Mouse (Mus musculus) MEL (cell line): ENCODE measurements at regions not wholly inside any gene's neighbourhood (a gene's known extent, or its start where the extent isn't known, plus 50 kb on each side); places are given as distances from the start of the nearest gene placed in this dataset.

Experiments used
- DNase-seq: peaks from one replicate; pipeline ENCODE4 v3.0.0; 2011; ENCODE audit warnings: low read depth, low spot score
- H3K27ac ChIP-seq: 2 replicates; pipeline ENCODE4 v1.5.1; 2012; ENCODE audit warnings: low read depth, mild to moderate bottlenecking, control low read depth, low read length, moderate library complexity; ENCODE audit not compliant: control insufficient read depth
- H3K27me3 ChIP-seq, 2 experiments: fragments of 150-350 bp in 1 of 2; sonication (generic) in 1 of 2; 2 replicates each; pipeline ENCODE4 v1.6.1; 2012; ENCODE audit warnings: low read length in 2 of 2, mild to moderate bottlenecking in 2 of 2, improper control_type of control experiment in 1 of 2, moderate library complexity in 1 of 2; ENCODE audit not compliant: insufficient read depth in 2 of 2, control insufficient read depth in 1 of 2
- H3K36me3 ChIP-seq, 2 experiments: 2 replicates each; pipeline ENCODE4 v1.6.1; 2012 to 2014; ENCODE audit warnings: low read length in 2 of 2, improper control_type of control experiment in 1 of 2, inconsistent platforms in 1 of 2, mild to moderate bottlenecking in 1 of 2; ENCODE audit not compliant: insufficient read depth in 2 of 2, control insufficient read depth in 1 of 2
- H3K4me1 ChIP-seq, 2 experiments: fragments of 150-350 bp in 1 of 2; sonication (generic) in 1 of 2; 2 replicates each; pipeline ENCODE4 v1.6.1; 2012; ENCODE audit warnings: low read length in 2 of 2, improper control_type of control experiment in 1 of 2, mild to moderate bottlenecking in 1 of 2; ENCODE audit not compliant: insufficient read depth in 2 of 2, control insufficient read depth in 1 of 2
- H3K4me3 ChIP-seq, 2 experiments: fragments of 150-350 bp in 1 of 2; sonication (generic) in 1 of 2; 2 replicates each; pipeline ENCODE4 v1.5.1; 2012; ENCODE audit warnings: low read depth in 2 of 2, low read length in 2 of 2, mild to moderate bottlenecking in 2 of 2, moderate library complexity in 2 of 2, control low read depth in 1 of 2, improper control_type of control experiment in 1 of 2; ENCODE audit not compliant: control insufficient read depth in 1 of 2, insufficient read depth in 1 of 2
- H3K79me2 ChIP-seq: 2 replicates; pipeline ENCODE4 v1.6.1; 2012; ENCODE audit warnings: mild to moderate bottlenecking, low read length, moderate library complexity; ENCODE audit not compliant: control insufficient read depth, poor library complexity, insufficient read depth
- H3K9ac ChIP-seq: 2 replicates; pipeline ENCODE4 v1.6.1; 2012; ENCODE audit warnings: low read depth, mild to moderate bottlenecking, control low read depth, low read length, moderate library complexity; ENCODE audit not compliant: control insufficient read depth, poor library complexity, severe bottlenecking
- H3K9me3 ChIP-seq: fragments of 150-350 bp; sonication (generic); replicated peaks from 2 replicates; pipeline ENCODE4 v1.6.1; 2012; ENCODE audit warnings: mild to moderate bottlenecking, low read length, improper control_type of control experiment, moderate library complexity; ENCODE audit not compliant: insufficient read depth
- BHLHE40 ChIP-seq: IDR thresholded peaks from 2 replicates; pipeline ENCODE4 v1.6.1; 2012; ENCODE audit warnings: low read depth, mild to moderate bottlenecking, inconsistent platforms, low read length, improper control_type of control experiment, borderline replicate concordance
- CHD2 ChIP-seq: IDR thresholded peaks from 2 replicates; pipeline ENCODE4 v1.6.1; 2011; ENCODE audit warnings: low read length, improper control_type of control experiment
- CTCF ChIP-seq, 3 experiments: IDR thresholded peaks in 2 of 3; conservative IDR thresholded peaks in 1 of 3; 2 replicates each; pipeline ENCODE4 v1.5.1; 2011 to 2012; ENCODE audit warnings: low read length in 3 of 3, low read depth in 2 of 3, mild to moderate bottlenecking in 2 of 3, improper control_type of control experiment in 1 of 3, inconsistent platforms in 1 of 3, mixed read lengths in 1 of 3, moderate library complexity in 1 of 3; ENCODE audit not compliant: control insufficient read depth in 1 of 3, insufficient read depth in 1 of 3, poor library complexity in 1 of 3, severe bottlenecking in 1 of 3
- ELF1 ChIP-seq: IDR thresholded peaks from 2 replicates; pipeline ENCODE4 v1.6.1; 2014; ENCODE audit warnings: low read depth, mild to moderate bottlenecking, inconsistent platforms, low read length, improper control_type of control experiment, moderate library complexity
- EP300 ChIP-seq, 2 experiments: IDR thresholded peaks; 2 replicates each; pipeline ENCODE4 v1.6.1; 2011; ENCODE audit warnings: improper control_type of control experiment in 2 of 2, low read length in 2 of 2, low read depth in 1 of 2, mild to moderate bottlenecking in 1 of 2
- ETS1 ChIP-seq: IDR thresholded peaks from 2 replicates; pipeline ENCODE4 v1.6.1; 2012; ENCODE audit warnings: low read depth, mild to moderate bottlenecking, inconsistent platforms, low read length, improper control_type of control experiment, moderate library complexity
- GABPA ChIP-seq: IDR thresholded peaks from 2 replicates; pipeline ENCODE4 v1.6.1; 2012; ENCODE audit warnings: low read depth, mild to moderate bottlenecking, inconsistent platforms, low read length, improper control_type of control experiment, moderate library complexity
- GATA1 ChIP-seq: IDR thresholded peaks from 2 replicates; pipeline ENCODE4 v1.6.1; 2011; ENCODE audit warnings: low read depth, low read length, improper control_type of control experiment
- JUND ChIP-seq: IDR thresholded peaks from 2 replicates; pipeline ENCODE4 v1.6.1; 2011; ENCODE audit warnings: low read depth, mild to moderate bottlenecking, improper control_type of control experiment, low read length
- KAT2A ChIP-seq: conservative IDR thresholded peaks from 2 replicates; pipeline ENCODE4 v1.6.1; 2012; ENCODE audit warnings: low read depth, low read length, improper control_type of control experiment, inconsistent platforms
- MAX ChIP-seq: IDR thresholded peaks from 2 replicates; pipeline ENCODE4 v1.6.1; 2011; ENCODE audit warnings: low read length, improper control_type of control experiment
- MYB ChIP-seq: IDR thresholded peaks from 2 replicates; pipeline ENCODE4 v1.6.1; 2011; ENCODE audit warnings: mild to moderate bottlenecking, low read depth, low read length, improper control_type of control experiment
- MYC ChIP-seq: IDR thresholded peaks from 2 replicates; pipeline ENCODE4 v1.6.1; 2011; ENCODE audit warnings: low read depth, mild to moderate bottlenecking, low read length, improper control_type of control experiment, moderate library complexity
- NRF1 ChIP-seq: IDR thresholded peaks from 2 replicates; pipeline ENCODE4 v1.6.1; 2014; ENCODE audit warnings: low read depth, mild to moderate bottlenecking, inconsistent platforms, low read length, improper control_type of control experiment, moderate library complexity; ENCODE audit not compliant: poor library complexity, insufficient read depth, severe bottlenecking
- POLR2A ChIP-seq, 2 experiments: IDR thresholded peaks; 2 replicates each; pipeline ENCODE4 v1.6.1; 2011 to 2012; ENCODE audit warnings: low read length in 2 of 2, mild to moderate bottlenecking in 2 of 2, control low read depth in 1 of 2, improper control_type of control experiment in 1 of 2, low read depth in 1 of 2, moderate library complexity in 1 of 2; ENCODE audit not compliant: control insufficient read depth in 1 of 2, insufficient read depth in 1 of 2, poor library complexity in 1 of 2
- POLR2AphosphoS5 ChIP-seq: IDR thresholded peaks from 2 replicates; pipeline ENCODE4 v1.6.1; 2012; ENCODE audit warnings: low read depth, borderline replicate concordance, mild to moderate bottlenecking, inconsistent platforms, low read length, moderate library complexity, mixed read lengths
- RAD21 ChIP-seq: IDR thresholded peaks from 2 replicates; pipeline ENCODE4 v1.6.1; 2011; ENCODE audit warnings: mild to moderate bottlenecking, low read depth, low read length, improper control_type of control experiment
- RCOR1 ChIP-seq: IDR thresholded peaks from 2 replicates; pipeline ENCODE4 v1.6.1; 2012; ENCODE audit warnings: low read depth, mild to moderate bottlenecking, inconsistent platforms, low read length, improper control_type of control experiment
- SMC3 ChIP-seq: IDR thresholded peaks from 2 replicates; pipeline ENCODE4 v1.6.1; 2011; ENCODE audit warnings: low read depth, low read length, improper control_type of control experiment
- TAL1 ChIP-seq: IDR thresholded peaks from 2 replicates; pipeline ENCODE4 v1.6.1; 2012; ENCODE audit warnings: mild to moderate bottlenecking, inconsistent platforms, low read length, moderate library complexity, mixed read lengths
- TBP ChIP-seq: IDR thresholded peaks from 2 replicates; pipeline ENCODE4 v1.8.0; 2011; ENCODE audit warnings: low read depth, low read length, improper control_type of control experiment
- TCF12 ChIP-seq: IDR thresholded peaks from 2 replicates; pipeline ENCODE4 v1.6.1; 2014; ENCODE audit warnings: low read depth, mild to moderate bottlenecking, inconsistent platforms, low read length, improper control_type of control experiment, moderate library complexity
- ZMIZ1 ChIP-seq: IDR thresholded peaks from 2 replicates; pipeline ENCODE4 v1.6.1; 2012; ENCODE audit warnings: low read depth, mild to moderate bottlenecking, inconsistent platforms, low read length, improper control_type of control experiment, moderate library complexity

DNA sequence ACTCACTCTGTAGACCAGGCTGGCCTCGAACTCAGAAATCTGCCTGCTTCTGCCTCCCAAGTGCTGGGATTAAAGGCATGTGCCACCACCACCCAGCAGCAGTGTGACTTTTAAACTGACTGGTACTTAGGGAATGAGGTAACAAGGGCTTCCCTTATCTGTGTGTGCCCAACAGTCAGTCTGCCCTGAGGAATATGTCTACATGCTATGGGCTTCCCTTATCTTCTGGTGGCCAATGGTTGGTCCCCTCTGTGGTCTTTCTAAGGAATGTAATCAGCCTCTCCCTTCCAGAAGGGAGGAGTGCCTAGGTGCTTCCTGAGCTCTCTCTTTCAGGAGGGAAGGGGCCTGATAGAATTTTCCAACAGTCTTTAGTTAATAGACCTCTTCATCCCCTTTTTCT, 575.9 kb upstream of the Crim1 start:
- no peaks in the 10 kb centered on the region for H3K9me3 ChIP-seq
- H3K9ac ChIP-seq = no peak overlapping the region
- no peaks in the 10 kb centered on the region for H3K27me3 ChIP-seq
- H3K4me1 ChIP-seq = peaks cover 3 to 4% of the 10 kb centered on the region in 2 experiments; a peak in 3 of 4 replicates
- peak overlapping the region; percentile 97 for H3K27ac ChIP-seq
- no peak for TF ChIP-seq TBP
- no peak for TF ChIP-seq GABPA
- peak; percentile 61 for TF ChIP-seq GATA1
- no peak for TF ChIP-seq MYC
- TF ChIP-seq CHD2 = no peak
- peak; percentile 40 to 74; a peak in 2 of 4 replicates for TF ChIP-seq EP300 (IDR thresholded peaks at IDR 0.05; ENCODE audit: low read depth in 1 of 2, low read length in 2 of 2)
- no peak for TF ChIP-seq JUND
- TF ChIP-seq MYB = peak; percentile 60
- TF ChIP-seq ZMIZ1 = no peak
- peak; percentile 54; the same call in 1 of the 2 replicates for TF ChIP-seq TCF12
- TF ChIP-seq KAT2A = no peak
- TF ChIP-seq BHLHE40 = no peak
- TF ChIP-seq TAL1 = no peak
- peak; percentile 49; the same call in 1 of the 2 replicates for TF ChIP-seq ETS1
- no peak for TF ChIP-seq RCOR1
- no peak for TF ChIP-seq CTCF (IDR thresholded peaks at IDR 0.05 in 2 of 3, conservative IDR thresholded peaks at IDR 0.05 in 1 of 3; ENCODE audit: control insufficient read depth in 1 of 3, insufficient read depth in 1 of 3, low read depth in 2 of 3, low read length in 3 of 3, poor library complexity in 1 of 3, severe bottlenecking in 1 of 3)
- no peak for TF ChIP-seq POLR2A (IDR thresholded peaks at IDR 0.05; ENCODE audit: control insufficient read depth in 1 of 2, insufficient read depth in 1 of 2, low read depth in 1 of 2, low read length in 2 of 2, poor library complexity in 1 of 2)
- DNase-seq = peak; percentile 58
- no peaks in the 10 kb centered on the region for H3K79me2 ChIP-seq
- peaks cover 0 to 7% of the 10 kb centered on the region in 2 experiments; a peak in 2 of 4 replicates for H3K36me3 ChIP-seq
- H3K4me3 ChIP-seq = no peak overlapping the region

DNA sequence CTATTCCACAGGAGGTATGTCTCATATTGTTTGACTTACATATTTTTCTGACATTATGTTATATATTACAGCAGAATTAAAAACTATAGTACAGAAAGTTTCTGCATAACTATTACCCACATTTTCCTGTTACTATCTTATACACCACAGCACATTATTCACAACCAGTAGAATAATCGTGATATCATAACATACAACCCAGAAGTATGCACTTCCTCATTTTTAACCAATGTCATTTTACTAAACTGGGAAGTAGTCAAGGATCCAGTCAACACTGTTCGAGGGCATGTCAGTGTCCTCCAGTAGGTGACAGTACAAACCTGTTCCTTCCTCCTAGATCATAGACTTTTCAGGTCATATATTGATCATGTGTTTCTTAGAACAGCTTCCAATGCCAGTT, 557.7 kb upstream of the Crim1 start:
- Histone ChIP-seq H3K9ac (no peak overlapping the region), H3K27me3 (no peaks in the 10 kb centered on the region), H3K4me3 (no peak overlapping the region), H3K27ac (no peak overlapping the region), H3K79me2 (no peaks in the 10 kb centered on the region), H3K9me3 (no peaks in the 10 kb centered on the region), H3K36me3 (peaks cover 0 to 2% of the 10 kb centered on the region in 2 experiments; a peak in 2 of 4 replicates), H3K4me1 (no peaks in the 10 kb centered on the region; a peak in 1 of 4 replicates)
- peak; percentile 71 for DNase-seq
- TF ChIP-seq SMC3 = 0 out of 2 replicates have a peak, but pooled peaks have one; percentile 26
- TF ChIP-seq MAX = 0 out of 2 replicates have a peak, but pooled peaks have one; percentile 29
- TF ChIP-seq POLR2AphosphoS5 = no peak
- TF ChIP-seq ETS1 = no peak
- TF ChIP-seq CTCF (IDR thresholded peaks at IDR 0.05 in 2 of 3, conservative IDR thresholded peaks at IDR 0.05 in 1 of 3; ENCODE audit: control insufficient read depth in 1 of 3, insufficient read depth in 1 of 3, low read depth in 2 of 3, low read length in 3 of 3, poor library complexity in 1 of 3, severe bottlenecking in 1 of 3) = peak in 1 of 3 experiments; percentile 38; a peak in 2 of 6 replicates
- TF ChIP-seq RAD21 = peak; percentile 38
- TF ChIP-seq CHD2 = no peak
- TF ChIP-seq ELF1 = peak; percentile 79
- TF ChIP-seq EP300 (IDR thresholded peaks at IDR 0.05; ENCODE audit: low read depth in 1 of 2, low read length in 2 of 2) = peak; percentile 60 to 77
- TF ChIP-seq NRF1 = no peak
- TF ChIP-seq GATA1 = peak; percentile 33; the same call in 1 of the 2 replicates
